Mouse (Mus musculus) 416B (cell line): Measurements from ENCODE around the gene Gng7.
A peak's percentile ranks its signal among the peaks of the same experiment; 100 is the strongest.

Experiments used
- DNase-seq: peaks from one replicate; pipeline ENCODE4 v3.0.0; 2011; ENCODE audit warnings: low read depth

Gene Gng7

DNA sequence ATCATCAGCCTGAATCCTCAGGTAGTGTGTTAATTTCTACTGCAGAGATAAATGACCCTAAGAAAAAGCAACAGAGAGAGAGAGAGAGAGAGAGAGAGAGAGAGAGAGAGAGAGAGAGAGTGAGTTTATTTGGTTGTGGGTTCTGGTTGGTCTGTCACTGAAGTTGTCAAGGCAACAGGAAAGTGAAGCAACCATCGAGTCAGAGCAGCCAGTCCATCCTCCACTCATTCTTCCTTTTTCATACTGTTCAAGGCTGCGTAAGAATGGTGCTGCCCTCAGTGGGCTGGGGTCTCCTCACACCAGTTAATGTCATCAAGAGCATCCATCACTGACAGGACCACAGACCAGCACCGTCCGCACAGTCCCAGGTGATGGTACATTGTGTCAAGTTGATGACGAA lies 70.5 kb downstream of the Gng7 start:
- DNase-seq = peak; percentile 55

DNA sequence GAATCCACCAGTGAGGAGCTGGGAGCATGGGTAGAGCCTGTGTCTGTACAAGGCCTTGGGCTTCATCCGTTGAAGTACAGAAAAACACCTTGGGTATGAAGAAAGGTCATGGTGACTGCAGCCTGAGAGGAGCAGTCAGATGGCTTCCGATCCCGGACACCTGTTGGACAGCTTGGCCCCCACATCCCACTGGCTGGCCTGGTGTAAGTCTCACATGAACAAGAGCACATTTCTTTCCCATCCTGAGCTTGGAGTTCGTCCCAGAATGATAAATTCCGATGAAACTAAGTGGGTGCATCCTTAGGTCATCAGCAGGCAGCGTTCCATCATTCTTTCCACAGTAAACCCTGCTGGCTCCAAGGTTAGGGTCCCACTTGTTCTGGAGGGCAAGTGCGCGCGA lies 71.0 kb downstream of the Gng7 start:
- DNase-seq = no peak

DNA sequence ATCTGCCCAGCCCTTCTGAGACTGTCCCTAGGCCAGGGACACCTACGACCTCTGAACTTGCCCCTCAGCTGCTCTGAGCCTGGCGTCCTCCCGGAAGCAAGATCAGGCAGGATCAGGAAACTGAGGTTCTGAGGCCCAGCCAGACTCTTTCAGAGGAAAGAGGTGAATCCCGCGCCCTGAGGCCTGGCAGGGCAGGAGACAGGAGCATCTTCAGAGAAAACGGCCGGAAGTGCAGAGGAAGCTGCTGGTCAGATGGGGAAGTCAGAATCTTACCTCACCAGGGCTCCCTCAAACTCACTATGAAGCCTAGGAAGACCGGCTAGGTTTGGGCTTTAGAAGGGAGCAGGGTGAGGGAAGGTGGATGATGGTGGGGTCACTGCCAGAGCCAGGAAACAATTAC lies 71.8 kb downstream of the Gng7 start:
- peak; percentile 67 for DNase-seq

DNA sequence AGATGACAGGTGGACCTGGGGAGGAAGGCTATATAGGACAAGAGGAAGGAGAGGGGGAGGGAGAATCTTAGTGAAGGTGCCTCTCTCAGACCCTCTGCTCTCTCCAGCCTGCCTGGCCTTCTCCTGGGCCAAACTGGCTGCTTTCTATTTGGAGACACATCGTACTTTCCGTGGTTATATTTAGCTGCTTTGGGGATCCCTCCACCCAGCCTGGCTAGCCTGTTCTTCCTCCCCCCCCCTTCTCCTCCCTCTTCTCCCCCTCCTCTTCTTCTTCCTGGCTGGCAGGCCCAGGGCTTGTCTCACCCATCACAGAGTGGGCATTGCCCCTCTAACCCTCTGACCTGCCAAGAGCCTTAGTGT lies 73.8 kb downstream of the Gng7 start:
- no peak for DNase-seq

DNA sequence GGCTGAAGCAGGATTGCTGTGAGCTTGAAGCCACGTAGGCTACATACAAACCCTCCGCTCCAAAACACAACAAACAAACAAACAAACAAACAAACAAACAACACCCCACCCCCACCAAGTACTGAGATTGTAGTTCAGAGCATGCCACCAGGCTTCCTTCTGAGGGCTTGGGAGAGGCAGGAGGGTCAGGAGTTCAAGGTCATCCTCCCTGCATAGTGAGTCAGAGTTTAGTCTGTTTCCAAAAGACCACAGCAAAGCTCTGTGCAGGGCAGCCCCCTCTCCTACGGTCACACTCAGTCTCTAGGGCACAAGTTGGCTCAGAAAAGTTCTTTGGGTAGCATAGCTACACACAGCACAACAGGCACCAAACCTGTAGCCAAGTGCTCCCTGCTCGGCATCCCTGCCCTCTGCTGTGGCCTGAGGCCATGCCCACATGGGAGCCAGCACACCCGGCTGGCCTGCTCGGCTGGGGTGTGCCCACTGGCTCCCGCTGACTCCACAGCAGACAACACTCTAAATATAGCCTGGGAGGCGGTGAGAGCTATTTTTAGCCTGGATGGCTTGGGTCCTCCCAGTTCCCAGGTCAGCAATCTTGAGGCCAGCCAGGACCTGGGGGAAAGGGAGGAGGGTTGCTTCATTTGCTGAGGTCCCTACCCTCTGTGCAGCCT lies 74.3 kb downstream of the Gng7 start:
- DNase-seq = peak; percentile 83

DNA sequence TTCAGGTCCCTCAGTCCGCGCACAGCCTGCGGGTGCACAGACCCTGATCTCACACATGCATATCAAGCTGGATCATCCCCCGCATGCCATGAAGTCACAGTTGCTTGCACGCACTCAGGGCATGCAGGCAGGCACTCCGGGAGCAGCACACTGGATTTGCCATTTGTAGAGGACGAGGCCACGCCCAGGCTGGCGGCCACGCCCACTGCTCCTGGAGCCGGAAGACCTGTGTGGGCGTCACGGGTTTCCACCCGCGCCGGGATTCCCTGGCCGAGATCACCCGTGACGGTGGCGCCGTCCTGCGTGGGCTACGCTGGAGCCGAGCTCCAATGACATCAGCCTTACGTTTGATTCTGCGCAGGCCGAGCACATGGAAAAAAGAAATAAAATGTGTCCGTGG lies 75.1 kb downstream of the Gng7 start:
- peak; percentile 85 for DNase-seq

DNA sequence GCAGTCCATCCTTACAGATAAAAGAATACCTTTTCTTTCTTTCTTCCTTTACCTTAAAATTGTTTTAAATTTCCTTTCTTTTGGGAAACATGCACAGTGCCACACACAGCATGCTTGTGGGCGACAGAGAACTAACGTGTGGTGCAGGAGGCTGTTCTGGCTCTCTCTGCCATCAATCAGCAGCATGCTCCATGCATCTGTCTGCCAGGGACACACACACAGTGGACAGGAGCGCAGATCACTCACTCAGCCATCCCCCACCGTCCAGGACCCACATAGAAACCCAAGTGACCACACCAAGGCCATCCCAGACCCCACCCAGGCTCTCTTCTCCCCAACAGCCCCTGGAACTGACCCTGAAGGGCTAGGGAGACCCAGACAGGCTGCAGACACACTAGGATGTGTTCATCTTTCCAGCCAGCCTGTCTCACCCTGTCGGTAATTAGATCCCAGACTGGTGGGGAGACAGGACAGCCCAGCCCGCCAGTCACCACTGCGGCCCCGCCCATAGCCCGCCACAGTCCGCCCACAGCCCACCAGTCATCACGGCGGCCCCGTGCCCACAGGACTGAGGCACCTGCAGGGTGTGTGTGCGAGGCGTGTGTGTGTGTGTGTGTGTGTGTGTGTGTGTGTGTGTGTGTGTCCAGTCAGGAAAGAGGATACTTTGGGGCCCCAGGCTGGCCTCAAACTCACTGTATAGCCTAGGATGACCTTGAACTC lies 75.8 kb downstream of the Gng7 start:
- peak; percentile 71 for DNase-seq

DNA sequence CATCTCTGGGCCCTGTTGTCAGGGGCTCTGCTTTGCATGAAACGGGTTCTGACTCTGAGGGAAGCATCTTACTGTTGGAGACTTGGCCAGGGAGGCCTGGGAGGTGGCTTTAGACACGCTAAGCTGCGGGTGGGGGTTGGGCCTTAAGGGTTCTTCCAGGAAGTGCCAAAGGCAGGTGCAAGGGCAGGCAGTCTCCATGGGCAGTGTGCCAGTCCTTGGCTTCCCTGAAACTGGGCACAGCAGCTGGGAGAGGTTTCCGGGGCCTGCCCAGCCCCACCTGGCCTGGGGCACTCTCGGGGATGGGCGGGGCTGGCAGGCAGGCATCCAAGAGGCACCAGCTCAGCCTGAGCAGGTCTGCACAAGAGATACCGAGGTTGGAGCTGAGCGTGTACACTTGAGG lies 77.1 kb downstream of the Gng7 start:
- peak; percentile 59 for DNase-seq

DNA sequence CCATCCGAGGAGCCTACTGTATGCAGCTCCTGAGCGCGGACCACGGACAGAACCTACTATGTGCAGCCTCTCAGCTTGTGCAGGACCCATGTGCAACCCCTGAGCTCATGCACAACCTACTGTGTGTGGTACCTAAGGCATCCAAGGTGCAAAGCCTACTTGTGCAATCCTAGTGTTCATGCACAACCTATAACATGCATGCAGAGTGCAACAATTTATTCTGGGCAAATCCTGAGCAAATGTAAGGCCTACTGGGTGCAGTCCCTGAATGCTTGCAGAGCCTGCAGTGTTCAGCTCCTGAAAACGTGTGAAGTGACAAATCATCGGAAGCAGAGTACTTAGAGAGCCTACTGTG lies 78.0 kb downstream of the Gng7 start:
- DNase-seq = no peak

DNA sequence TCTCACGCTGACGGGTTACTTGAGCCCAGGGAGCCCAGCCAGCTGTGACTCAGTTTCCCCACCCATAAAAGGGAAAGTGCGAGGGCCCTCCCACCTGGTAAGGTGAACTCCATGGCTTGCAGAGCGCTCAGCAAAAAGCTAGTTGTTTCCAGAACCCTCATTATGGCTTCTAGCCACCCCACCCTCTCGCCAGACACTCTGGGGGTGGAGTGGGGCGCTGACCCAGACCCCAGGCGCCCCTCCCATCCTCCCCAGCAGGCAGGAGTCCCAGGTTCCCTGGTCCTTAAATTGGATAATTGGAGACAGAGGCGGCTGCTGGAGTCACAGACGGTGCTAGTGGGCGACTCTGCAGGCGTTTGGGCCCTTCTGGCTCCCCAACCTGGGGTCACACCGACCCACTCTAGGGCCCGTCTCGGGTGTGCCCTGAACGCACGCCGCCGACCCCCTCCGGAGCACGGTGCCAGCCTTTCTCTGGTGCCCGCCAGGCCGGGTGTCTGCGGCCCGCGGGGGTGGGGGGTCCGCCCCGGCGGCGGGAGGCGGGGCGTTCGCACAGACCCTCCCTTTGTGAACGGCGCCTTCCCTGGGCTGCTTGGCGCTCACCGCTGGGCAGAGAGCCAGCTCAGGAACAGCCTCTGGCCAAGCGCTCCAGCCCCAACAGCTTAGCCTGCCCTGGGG lies 78.5 kb downstream of the Gng7 start:
- peak; percentile 57 for DNase-seq

DNA sequence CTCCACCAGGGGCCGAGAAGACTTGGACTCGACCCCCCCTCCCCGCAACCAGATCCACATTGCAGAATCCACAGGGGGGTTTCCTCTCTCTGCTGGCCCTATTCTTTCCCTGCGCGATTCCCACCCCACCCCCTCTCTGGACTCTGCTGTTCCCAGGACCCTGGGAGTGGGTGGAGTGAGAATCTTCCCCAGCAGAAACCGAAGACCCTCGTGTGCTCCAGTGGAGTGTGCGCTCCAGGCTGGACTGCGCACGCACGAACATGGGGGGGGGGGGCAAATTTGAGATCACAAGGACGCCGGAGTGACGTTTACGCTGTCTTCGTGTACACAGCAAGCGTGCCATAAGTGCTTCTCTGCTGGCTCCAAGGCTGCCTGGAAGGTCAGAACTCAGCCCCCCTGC lies 79.0 kb downstream of the Gng7 start:
- DNase-seq = no peak

DNA sequence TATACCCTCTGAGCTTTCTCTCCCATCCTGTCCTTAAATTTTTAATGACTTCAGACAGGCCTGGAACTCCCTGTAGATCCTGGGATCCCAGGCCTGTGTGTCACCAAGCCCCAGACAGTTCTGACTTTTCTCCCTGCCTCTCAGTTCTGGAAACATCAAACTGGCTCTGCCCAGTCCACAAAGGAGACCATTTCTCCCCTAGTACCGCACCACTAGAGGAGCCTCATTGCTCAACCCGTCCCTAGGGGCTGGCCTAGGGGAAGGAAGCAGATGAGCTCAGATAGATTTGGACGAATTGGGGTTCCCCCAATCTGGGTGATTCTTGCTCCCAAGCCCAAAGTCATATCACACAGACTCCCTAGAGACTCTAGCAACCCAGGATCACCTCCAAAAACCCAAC lies 79.5 kb downstream of the Gng7 start:
- DNase-seq = peak; percentile 63

DNA sequence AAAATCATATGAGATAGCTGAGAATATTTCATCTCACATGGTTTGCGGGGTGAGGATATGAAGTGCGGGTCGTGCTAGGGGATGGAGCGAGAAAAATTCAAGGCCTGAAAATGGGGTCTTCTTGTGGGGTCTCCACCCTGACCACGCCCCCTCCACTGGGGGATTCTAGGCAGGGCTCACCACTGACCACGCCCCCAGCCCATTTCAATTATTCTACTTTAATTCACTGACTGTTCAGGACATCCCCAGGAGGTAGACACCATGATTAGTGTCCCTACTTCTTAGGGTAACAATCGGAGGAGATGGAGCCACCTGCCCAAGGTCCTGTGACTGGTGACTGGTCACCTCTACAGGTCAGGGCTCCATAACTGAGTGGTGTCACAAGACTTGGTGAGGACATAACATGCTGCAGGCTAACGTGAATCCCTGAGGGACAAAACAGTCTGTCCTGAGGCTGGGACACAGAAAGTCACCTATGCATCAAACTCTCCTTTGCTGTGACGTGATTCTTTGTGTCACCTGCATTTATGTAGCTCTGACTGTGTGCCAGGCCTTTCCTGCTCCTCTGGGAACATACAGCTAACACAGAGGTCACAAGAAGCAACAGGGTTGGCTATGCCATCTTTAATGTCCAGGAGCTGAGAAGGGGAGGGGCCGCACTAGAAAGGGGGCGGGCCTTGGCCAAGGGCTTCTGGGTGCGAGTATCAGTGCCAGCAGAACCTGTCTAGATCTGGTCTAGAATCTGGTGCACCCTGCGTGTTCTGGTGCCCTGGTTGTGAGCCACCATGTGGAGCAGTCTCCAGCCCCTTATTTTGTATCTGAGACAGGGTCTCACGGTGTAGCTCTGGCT lies 80.4 kb downstream of the Gng7 start:
- DNase-seq = no peak

DNA sequence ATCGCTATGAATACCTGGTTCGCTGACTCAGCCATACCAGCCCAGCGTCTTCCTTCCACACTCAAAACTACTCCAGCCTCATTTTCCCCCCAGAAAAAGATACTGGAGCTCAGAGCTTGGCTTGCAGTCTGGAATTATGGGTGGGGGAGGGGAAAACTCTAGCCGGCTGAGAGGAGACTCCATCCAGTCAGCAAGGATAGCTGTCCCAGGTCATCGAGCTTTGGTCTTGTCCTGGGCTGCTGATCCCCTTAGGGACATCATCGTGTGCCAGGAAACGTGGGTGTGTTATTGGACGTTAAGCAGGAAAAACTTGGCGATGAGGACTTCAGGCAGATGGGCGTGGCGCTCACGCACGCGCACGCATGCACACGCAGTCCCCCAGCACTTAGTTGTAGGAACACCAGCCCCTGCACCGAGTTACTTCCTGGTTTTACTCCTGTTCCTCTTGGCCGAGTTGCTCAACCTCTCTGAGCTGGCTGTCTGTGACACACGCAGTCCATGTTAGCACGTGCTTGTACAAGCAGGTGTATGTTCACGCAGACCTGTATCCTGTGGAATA lies 81.2 kb downstream of the Gng7 start:
- DNase-seq = peak; percentile 68

DNA sequence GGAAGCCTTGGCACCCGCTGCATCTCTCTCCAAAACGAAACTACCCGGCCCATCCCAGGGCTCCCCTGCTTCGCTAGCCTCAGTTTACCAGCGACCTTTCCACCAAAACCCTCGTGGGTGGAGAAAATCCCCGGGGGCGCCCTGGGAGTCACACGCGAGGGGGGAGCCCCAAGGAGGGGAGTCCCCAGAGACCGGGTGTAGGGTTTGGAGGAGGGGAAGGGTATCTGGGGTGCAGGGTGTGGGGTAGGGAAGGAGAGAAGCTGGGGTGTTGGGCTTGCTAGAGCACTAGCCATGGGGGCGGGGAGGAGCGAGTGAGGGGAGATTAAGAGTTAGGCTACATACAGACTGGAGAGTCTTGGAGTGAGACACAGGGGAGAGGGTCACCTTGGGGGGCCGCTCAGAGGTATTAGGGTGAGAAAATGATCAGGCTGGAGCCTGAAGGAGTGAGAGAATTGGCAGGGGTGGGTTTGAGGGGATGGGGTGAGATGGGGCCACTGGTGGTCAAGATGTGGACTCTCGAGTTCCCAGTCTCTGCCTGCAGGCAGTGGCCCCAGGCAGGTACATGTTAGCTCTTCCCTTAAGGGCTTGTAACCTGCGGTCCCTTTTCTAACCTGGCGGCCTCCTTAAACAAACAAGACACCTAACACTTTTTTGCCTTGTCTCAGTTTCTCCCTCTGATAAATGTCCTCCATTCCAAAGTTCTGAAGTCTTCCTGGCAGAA lies 81.9 kb downstream of the Gng7 start:
- no peak for DNase-seq

DNA sequence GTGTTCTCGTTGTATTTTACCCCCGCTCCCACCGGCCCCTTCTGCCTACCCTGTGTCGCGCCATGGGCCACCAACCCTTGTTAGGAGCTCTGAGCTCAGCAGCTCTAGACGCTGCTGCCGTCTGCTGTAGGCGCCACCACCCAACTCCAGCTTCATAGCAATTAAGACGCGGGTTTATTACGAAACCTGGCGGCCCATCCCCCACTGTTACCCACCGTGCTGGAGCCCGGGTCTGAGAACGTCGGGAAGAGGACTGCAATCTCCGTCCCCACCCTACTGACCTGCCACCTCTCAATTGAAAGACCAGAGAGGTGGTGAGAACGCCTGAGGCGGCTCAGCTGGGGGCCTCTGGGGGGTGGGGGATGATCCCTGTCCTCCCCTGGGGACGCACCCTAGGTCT lies 82.5 kb downstream of the Gng7 start:
- no peak for DNase-seq

DNA sequence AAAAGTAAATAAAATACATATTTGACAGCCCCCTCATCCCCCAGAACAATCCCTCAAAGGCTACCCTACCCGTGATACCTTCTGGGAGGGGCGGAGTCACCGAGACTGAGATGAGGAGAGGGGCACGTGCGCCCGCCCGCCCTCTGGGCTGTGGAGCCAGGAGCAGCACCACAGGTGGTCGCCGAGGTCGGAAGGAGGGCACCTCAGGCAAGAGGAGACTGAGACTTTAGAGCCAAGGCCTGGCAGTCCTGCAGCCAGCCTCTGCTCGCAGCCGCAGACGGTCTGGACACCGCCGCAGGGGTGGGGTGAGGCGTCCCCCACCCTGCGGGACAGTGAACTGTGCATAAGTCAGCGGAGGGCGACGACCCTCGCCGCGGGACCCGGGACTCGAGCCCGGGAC lies 83.0 kb downstream of the Gng7 start:
- DNase-seq = no peak

DNA sequence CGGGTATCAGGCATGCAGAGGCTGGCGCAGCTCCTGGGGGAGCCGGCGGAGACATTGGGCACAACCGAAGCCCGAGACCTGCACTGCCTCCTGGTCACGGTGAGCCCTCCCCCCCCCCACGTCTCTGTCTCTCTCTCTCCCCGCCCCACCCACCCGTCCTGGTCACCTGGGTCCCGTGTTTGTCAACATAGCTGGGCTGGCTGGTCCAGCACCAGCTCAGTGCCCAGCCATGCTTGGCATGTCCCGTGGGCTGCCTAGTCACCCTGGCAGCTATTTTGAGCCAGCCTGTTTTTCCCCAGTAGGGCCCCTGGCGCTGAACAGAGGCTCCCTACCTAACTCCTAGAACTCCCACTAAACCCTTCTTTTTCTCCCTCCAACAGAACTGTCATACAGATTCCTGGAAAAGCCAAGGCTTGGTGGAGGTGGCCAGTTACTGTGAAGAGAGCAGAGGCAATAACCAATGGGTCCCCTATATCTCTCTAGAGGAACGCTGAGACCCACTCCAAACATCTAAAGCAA lies 83.5 kb downstream of the Gng7 start:
- no peak for DNase-seq

DNA sequence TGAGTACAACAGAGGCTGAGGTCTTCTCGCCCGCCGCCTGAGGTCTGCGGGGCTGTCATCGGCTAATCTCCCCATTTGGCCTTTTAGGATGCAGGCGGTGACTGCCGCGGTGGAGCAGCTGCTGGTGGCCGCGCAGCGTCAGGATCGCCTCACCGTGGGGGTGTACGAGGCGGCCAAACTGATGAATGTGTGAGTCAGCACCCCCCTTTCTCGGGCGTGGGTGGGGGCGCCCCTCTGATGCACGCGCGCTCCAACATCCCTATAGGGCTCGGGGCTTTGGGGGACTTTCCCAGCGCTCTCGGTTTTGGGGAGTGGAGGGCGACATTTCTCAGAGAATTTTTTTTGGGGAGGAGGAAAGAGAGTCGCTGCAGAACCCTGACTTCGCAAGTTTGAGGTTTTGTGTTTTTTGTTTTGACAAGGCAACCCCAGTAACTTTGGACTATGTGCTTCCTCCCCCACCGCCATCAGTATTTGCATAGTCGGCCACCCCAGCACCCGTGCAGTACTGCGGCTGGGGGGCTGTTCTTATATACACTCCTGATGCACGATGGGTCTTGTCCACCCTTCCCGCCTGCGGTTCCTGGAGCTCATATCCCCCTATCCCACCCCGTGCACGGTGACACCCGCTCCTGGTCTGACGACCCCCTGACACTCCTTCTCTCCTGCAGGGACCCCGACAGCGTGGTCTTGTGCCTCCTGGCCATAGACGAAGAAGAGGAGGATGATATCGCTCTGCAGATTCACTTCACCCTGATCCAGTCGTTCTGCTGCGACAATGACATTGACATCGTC lies 84.2 kb downstream of the Gng7 start:
- no peak for DNase-seq
